Mouse (Mus musculus): ENCODE measurements at regions not wholly inside any gene's neighbourhood (a gene's known extent, or its start where the extent isn't known, plus 50 kb on each side); places are given as distances from the start of the nearest gene placed in this dataset.

DNA sequence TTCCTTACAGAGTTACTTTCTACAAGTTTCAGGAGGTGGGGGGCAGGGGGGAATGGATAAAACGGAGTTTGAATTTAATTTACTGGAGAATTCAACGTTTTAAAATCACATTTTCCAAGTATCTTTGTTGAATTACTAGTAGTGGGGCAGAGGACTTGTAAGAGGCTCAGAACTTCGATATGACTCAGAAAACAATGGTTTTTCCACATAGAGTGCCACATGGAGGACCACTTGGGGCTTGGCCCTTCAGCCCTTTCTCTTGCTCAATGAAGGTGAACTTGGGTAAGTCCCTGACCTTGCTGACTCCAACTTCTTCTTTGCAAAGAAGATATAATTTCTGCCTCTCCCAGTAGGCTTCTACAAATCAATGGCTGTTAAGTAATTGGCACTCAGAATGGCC is 99.8 kb downstream of the Etaa1 start:
- TF ChIP-seq POLR2A (IDR thresholded peaks at IDR 0.05; ENCODE audit: insufficient read depth, low read length) (no peak), CTCF (IDR thresholded peaks at IDR 0.05; ENCODE audit: low read depth, low read length) (no peak), EP300 (IDR thresholded peaks at IDR 0.05; ENCODE audit: insufficient read depth, low read depth, low read length) (no peak)

Measured in ES-Bruce4 (cell line).